Mouse (Mus musculus): ENCODE results near the gene Hltf.
A peak's percentile ranks its signal among the peaks of the same experiment; 100 is the strongest.

Hltf gene

DNA sequence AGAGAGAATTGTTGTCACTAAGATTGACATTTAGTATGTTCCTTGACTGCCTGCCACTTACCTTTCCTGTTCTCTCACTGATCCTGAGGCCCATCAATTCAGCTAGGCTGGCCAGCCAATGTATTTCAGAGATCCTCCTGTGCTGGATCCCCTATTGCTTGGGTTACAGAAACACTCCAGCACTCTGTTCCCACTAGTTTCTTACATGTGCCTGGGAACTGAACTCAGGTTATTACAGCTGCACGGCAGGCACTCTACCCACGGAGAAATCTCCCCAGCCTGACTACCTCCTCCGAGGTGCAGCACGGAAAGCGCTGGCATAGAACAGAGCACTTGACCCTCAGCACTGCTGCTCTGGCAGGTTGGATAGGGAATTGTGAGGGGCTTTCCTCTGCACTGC is 90.0 kb downstream of the Hltf start:
- DNase-seq: no peak

DNA sequence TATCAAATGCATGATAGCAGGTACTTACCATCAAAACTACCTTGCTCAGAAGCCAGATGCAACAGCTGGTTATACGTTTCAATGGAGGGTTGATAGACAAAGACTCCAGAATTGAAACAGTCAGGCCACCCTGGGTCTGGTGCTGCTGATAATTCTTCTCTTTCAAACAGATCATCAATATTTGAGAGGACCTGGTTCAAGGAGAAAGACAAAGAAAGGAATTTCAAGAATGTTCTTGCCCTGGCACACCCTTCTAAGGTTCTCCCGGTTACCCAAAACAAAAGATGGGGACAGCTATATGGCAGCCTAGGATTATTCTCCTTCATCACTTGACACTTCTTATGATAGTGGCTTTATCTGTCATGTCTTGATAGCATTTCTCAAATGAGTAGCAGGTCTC is 92.9 kb downstream of the Hltf start:
- DNase-seq: no peak

DNA sequence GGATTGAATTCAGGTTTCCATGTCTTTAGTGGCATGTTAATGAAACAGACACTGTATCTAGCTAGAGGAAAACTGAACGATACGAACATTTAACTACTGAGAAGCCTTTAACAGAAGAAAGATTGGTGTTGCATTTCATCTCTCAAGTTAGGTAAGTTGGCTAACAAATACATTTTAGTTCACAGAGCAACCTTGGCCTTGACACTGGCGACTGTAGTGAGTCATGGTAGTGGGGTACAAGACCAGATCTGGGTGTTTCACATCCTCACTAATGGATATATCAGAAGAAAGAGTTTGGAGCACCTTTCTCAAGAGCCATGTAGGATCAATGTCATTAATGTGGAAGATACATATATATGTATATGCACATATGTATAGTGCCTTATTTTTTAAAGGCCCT is 94.0 kb downstream of the Hltf start:
- DNase-seq: no peak

DNA sequence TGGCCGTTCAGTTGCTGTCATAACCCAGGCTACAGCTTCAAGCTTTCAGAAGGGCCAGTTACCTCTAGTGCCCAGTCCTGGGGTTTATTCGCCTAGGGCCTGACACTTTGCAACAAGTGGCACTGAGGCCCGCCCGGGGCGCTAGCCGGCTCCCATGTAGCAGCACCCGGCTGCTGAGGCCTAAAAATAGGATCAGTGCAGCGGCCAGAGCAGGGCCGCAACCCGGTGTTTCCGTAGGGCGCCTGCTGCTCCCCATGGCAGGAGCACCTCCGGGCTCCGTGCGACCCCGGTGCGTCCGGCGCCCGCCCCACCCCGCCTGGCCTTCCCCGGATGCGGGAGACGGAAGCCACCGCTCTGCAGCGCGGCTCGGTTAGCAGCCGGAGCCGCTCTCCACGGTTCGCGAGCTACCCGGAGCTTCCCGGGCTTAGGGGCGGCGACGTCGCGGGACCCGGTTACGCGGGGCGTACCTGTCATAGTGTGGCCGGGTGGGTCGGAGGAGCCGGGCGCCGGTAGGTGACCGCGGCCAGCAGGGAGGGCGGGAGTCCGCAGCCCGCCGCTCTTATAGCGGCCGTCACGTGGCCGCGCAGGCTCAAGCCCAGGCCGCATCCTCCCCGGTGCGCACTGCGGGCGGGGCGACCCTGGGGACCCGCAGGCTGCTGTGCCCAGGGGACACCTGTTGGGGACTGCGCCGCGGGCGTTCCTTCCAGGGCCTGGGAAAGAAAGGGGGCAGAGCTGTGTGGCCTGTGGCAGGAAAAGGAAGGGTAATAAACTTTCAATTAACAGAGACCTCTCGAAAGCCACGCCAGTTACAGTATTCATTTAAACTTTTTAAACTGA is 97.1 kb downstream of the Hltf start, which contains the start of gene Gyg:
Gene Gyg (minus strand): TSS at position 787 of the 837 bp plus-strand sequence.
- DNase-seq: peak; percentile 72

DNA sequence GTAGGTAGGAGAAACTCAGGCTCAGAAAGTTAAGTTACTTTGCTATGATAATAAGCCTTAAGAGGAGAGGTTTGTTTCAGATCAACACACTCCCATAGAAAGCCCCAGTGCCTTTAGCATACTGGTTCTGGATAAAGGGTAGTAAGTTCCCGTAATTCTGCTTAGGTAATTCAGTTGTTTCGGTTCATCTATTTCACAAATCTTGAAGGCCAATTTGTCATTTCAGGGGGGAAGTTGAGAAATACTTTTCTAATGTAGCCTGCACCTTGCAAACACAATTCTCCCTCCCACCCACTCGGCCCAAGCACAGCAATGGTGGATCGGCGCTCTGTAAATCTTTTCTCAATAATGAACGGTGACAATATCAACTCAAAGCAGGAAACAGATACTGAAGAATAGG is 97.9 kb downstream of the Hltf start:
- DNase-seq: no peak

DNA sequence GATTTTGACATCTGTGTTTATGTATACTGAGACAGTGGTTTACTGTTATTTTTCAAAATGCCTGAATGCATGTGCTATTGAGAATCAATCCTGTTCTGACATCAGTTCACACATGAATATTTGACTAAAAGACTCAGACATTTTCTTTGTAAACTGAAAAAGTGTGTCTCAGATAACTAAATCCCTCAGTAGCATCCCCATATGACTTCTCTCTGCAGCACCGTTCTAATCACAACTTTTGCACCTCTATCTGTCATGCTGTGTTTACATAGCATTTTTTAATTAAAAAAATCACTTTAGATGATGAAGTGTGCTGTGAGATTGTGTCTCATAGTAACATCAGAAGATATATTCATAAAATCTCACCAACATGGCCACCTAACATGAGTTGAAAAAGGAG is 109.9 kb downstream of the Hltf start:
- no peak for DNase-seq

All from liver (tissue).